Mouse (Mus musculus) limb, embryonic 14.5 days (tissue): Measurements from ENCODE around the gene Adh1. TPM values are rescaled to one million over a fixed set of nuclear protein-coding genes. Genes with fewer than 3 reads are reported as not detected.

Experiments used
- ATAC-seq: fragments of 200-750 bp; cut with Nextera tagmentation; 2 replicates; pipeline ENCODE4 v1.8.0; 2017; ENCODE audit warnings: low read depth, moderate number of reproducible peaks, moderate TSS enrichment; ENCODE audit not compliant: low FRiP score
- DNase-seq: peaks from one replicate; pipeline ENCODE4 v3.0.0-alpha.2; 2015; ENCODE audit warnings: low spot score
- H3K27ac ChIP-seq: fragments of 300-500 bp; sonication (generic); replicated peaks from 2 replicates; pipeline ENCODE4 v1.5.1; 2014; ENCODE audit warnings: low read depth, mild to moderate bottlenecking, low read length, moderate library complexity, mixed read lengths
- H3K27me3 ChIP-seq: fragments of 300-500 bp; sonication (generic); 2 replicates; pipeline ENCODE4 v1.6.1; 2014; ENCODE audit warnings: low read length, mixed read lengths; ENCODE audit not compliant: control insufficient read depth, insufficient read depth
- H3K36me3 ChIP-seq: fragments of 300-500 bp; sonication (generic); 2 replicates; pipeline ENCODE4 v1.6.1; 2014; ENCODE audit warnings: mild to moderate bottlenecking, low read length, moderate library complexity, mixed read lengths; ENCODE audit not compliant: control insufficient read depth, insufficient read depth
- H3K4me1 ChIP-seq: fragments of 300-500 bp; sonication (generic); 2 replicates; pipeline ENCODE4 v1.6.1; 2014; ENCODE audit warnings: antibody characterized with exemption, low read length, mixed read lengths; ENCODE audit not compliant: control insufficient read depth, insufficient read depth
- H3K4me2 ChIP-seq: fragments of 300-500 bp; sonication (generic); replicated peaks from 2 replicates; pipeline ENCODE4 v1.6.1; 2014; ENCODE audit warnings: low read depth, mild to moderate bottlenecking, low read length, moderate library complexity; ENCODE audit not compliant: severe bottlenecking
- H3K4me3 ChIP-seq: fragments of 300-500 bp; sonication (generic); replicated peaks from 2 replicates; pipeline ENCODE4 v1.5.1; 2014; ENCODE audit warnings: low read length
- H3K9ac ChIP-seq: fragments of 300-500 bp; sonication (generic); 2 replicates; pipeline ENCODE4 v1.6.1; 2014; ENCODE audit warnings: mild to moderate bottlenecking, low read depth, low read length, moderate library complexity; ENCODE audit not compliant: severe bottlenecking
- H3K9me3 ChIP-seq: fragments of 300-500 bp; sonication (generic); 2 replicates; pipeline ENCODE4 v1.6.1; 2016; ENCODE audit warnings: low read length; ENCODE audit not compliant: control insufficient read depth
- POLR2A ChIP-seq: fragments of 200-500 bp; IDR thresholded peaks from 2 replicates; pipeline ENCODE4 v1.8.0; 2012; ENCODE audit warnings: inconsistent platforms, mild to moderate bottlenecking, moderate library complexity, borderline replicate concordance; ENCODE audit not compliant: insufficient read depth, insufficient read length; ENCODE audit errors: extremely low read depth
- WGBS: fragments of 180-500 bp; shearing (Covaris S2); extraction: QIAGEN DNeasy Blood & Tissue Kit; methylation state at CpG from one replicate; pipeline ENCODE4 v1.1.7; 2014; 5-methylcytosine and 5-hydroxymethylcytosine counted together
- polyA plus RNA-seq, 2 experiments: library from polyadenylated mRNA; depleted of rRNA in 1 of 2; stranded (reverse) in 1 of 2; unstranded in 1 of 2; fragments of >200 nt; fragmentation: Nextera tagmentation in 1 of 2; extraction: Ambion mirVana in 1 of 2; gene quantifications; 2 replicates each; pipeline versions ENCODE4 v1.2.1 to v1.2.3; 2012 to 2014

Adh1 gene
- polyA plus RNA-seq, 2 experiments, result 8.6 to 17.4 TPM

GRCm38 (mm10) chr3:138255366-138255765, 5.4 kb upstream of the Adh1 start:
- Histone ChIP-seq H3K9ac (no peak overlapping the region), H3K4me2 (no peak overlapping the region), H3K9me3 (no peaks in the 10 kb centered on the region), H3K4me1 (no peaks in the 10 kb centered on the region), H3K27me3 (no peaks in the 10 kb centered on the region), H3K4me3 (no peak overlapping the region), H3K27ac (no peak overlapping the region), H3K36me3 (no peaks in the 10 kb centered on the region)
- ATAC-seq (no peak), DNase-seq (no peak)
- TF ChIP-seq POLR2A, result no peak
- 36% methylated on average over 3 of the region's 3 CpGs for WGBS

- WGBS, result 68% methylated on average over 9 of the region's 9 CpGs
- Histone ChIP-seq H3K27me3 (no peaks in the 10 kb centered on the region), H3K9me3 (no peaks in the 10 kb centered on the region), H3K4me1 (no peaks in the 10 kb centered on the region), H3K9ac (no peak overlapping the region), H3K36me3 (no peaks in the 10 kb centered on the region), H3K4me2 (no peak overlapping the region), H3K4me3 (no peak overlapping the region), H3K27ac (no peak overlapping the region)
- TF ChIP-seq POLR2A, result no peak
- DNase-seq (no peak), ATAC-seq (no peak)
Observed at GRCm38 (mm10) chr3:138255780-138256550, 4.8 kb upstream of the Adh1 start.

- ATAC-seq (no peak), DNase-seq (no peak)
- TF ChIP-seq POLR2A, result no peak
- no peaks in the 10 kb centered on the region for H3K36me3 ChIP-seq
- H3K4me2 ChIP-seq, result no peak overlapping the region
- no peaks in the 10 kb centered on the region for H3K4me1 ChIP-seq
- H3K9me3 ChIP-seq, result no peaks in the 10 kb centered on the region
- H3K27ac ChIP-seq, result no peak overlapping the region
- H3K27me3 ChIP-seq, result no peaks in the 10 kb centered on the region
- H3K9ac ChIP-seq, result no peak overlapping the region
- WGBS, result 54% methylated on average over 4 of the region's 4 CpGs
- H3K4me3 ChIP-seq, result no peak overlapping the region
Observed at GRCm38 (mm10) chr3:138262568-138262967, 1.8 kb downstream of the Adh1 start.

GRCm38 (mm10) chr3:138263154-138263930, 2.6 kb downstream of the Adh1 start:
- DNase-seq (no peak), ATAC-seq (no peak)
- 74% methylated on average over 5 of the region's 5 CpGs for WGBS
- Histone ChIP-seq H3K36me3 (no peaks in the 10 kb centered on the region), H3K27ac (no peak overlapping the region), H3K9ac (no peak overlapping the region), H3K9me3 (no peaks in the 10 kb centered on the region), H3K27me3 (no peaks in the 10 kb centered on the region), H3K4me2 (no peak overlapping the region), H3K4me1 (no peaks in the 10 kb centered on the region), H3K4me3 (no peak overlapping the region)
- TF ChIP-seq POLR2A, result no peak

- H3K4me3 ChIP-seq, result no peak overlapping the region
Observed at GRCm38 (mm10) chr3:138264648-138265047, 3.9 kb downstream of the Adh1 start.

More at GRCm38 (mm10) chr3:138264648-138265047, 3.9 kb downstream of the Adh1 start:
- no peak overlapping the region for H3K4me2 ChIP-seq
- DNase-seq (no peak), ATAC-seq (no peak)
- TF ChIP-seq POLR2A, result no peak
- H3K36me3 ChIP-seq, result no peaks in the 10 kb centered on the region
- WGBS, result 69% methylated on average over 3 of the region's 3 CpGs
- no peaks in the 10 kb centered on the region for H3K27me3 ChIP-seq
- no peaks in the 10 kb centered on the region for H3K4me1 ChIP-seq
- H3K27ac ChIP-seq, result no peak overlapping the region
- no peaks in the 10 kb centered on the region for H3K9me3 ChIP-seq
- no peak overlapping the region for H3K9ac ChIP-seq
